Mouse (Mus musculus): ENCODE results near the gene Cox8b. TPM values are rescaled to one million over a fixed set of nuclear protein-coding genes. Genes with fewer than 3 reads are reported as not detected.

The Cox8b gene
- not detected in 2 replicates for total RNA-seq (2017)

- no peak for ATAC-seq (ENCODE audit: extremely low read depth, insufficient number of reproducible peaks, low FRiP score, poor library complexity, severe bottlenecking)
These were observed at the start of gene Cox8b for GRCm38 (mm10) chr7:140900220-140900619. Gene Cox8b, minus strand, starts transcription at chr7:140900446.

GRCm38 (mm10) chr7:140949255-140949654 lies 49.0 kb upstream of the Cox8b start:
- ATAC-seq (ENCODE audit: extremely low read depth, insufficient number of reproducible peaks, low FRiP score, poor library complexity, severe bottlenecking) = no peak

- ATAC-seq (ENCODE audit: extremely low read depth, insufficient number of reproducible peaks, low FRiP score, poor library complexity, severe bottlenecking) = no peak
These were observed 47.9 kb upstream of the Cox8b start for GRCm38 (mm10) chr7:140948161-140948560.

- ATAC-seq (ENCODE audit: extremely low read depth, insufficient number of reproducible peaks, low FRiP score, poor library complexity, severe bottlenecking) = peak; percentile 83
These were observed 46.7 kb upstream of the Cox8b start for GRCm38 (mm10) chr7:140946980-140947379.

- ATAC-seq (ENCODE audit: extremely low read depth, insufficient number of reproducible peaks, low FRiP score, poor library complexity, severe bottlenecking) = no peak
These were observed 46.1 kb upstream of the Cox8b start for GRCm38 (mm10) chr7:140946311-140946710.

GRCm38 (mm10) chr7:140945247-140945646 lies 45.0 kb upstream of the Cox8b start:
- no peak for ATAC-seq (ENCODE audit: extremely low read depth, insufficient number of reproducible peaks, low FRiP score, poor library complexity, severe bottlenecking)

- no peak for ATAC-seq (ENCODE audit: extremely low read depth, insufficient number of reproducible peaks, low FRiP score, poor library complexity, severe bottlenecking)
These were observed 44.0 kb upstream of the Cox8b start for GRCm38 (mm10) chr7:140944236-140944635.

- no peak for ATAC-seq (ENCODE audit: extremely low read depth, insufficient number of reproducible peaks, low FRiP score, poor library complexity, severe bottlenecking)
These were observed 43.1 kb upstream of the Cox8b start for GRCm38 (mm10) chr7:140943356-140943755.

- no peak for ATAC-seq (ENCODE audit: extremely low read depth, insufficient number of reproducible peaks, low FRiP score, poor library complexity, severe bottlenecking)
These were observed 42.6 kb upstream of the Cox8b start for GRCm38 (mm10) chr7:140942811-140943210.

GRCm38 (mm10) chr7:140942341-140942740 lies 42.1 kb upstream of the Cox8b start:
- no peak for ATAC-seq (ENCODE audit: extremely low read depth, insufficient number of reproducible peaks, low FRiP score, poor library complexity, severe bottlenecking)

GRCm38 (mm10) chr7:140941222-140942051 lies 41.2 kb upstream of the Cox8b start, which contains the start of gene Pgghg:
Gene Pgghg, plus strand, starts transcription at chr7:140941391.
- ATAC-seq (ENCODE audit: extremely low read depth, insufficient number of reproducible peaks, low FRiP score, poor library complexity, severe bottlenecking) = peak; percentile 82

GRCm38 (mm10) chr7:140939669-140940171 lies 39.5 kb upstream of the Cox8b start:
- no peak for ATAC-seq (ENCODE audit: extremely low read depth, insufficient number of reproducible peaks, low FRiP score, poor library complexity, severe bottlenecking)

GRCm38 (mm10) chr7:140938896-140939295 lies 38.6 kb upstream of the Cox8b start:
- ATAC-seq (ENCODE audit: extremely low read depth, insufficient number of reproducible peaks, low FRiP score, poor library complexity, severe bottlenecking) = no peak

- ATAC-seq (ENCODE audit: extremely low read depth, insufficient number of reproducible peaks, low FRiP score, poor library complexity, severe bottlenecking) = no peak
These were observed 38.2 kb upstream of the Cox8b start for GRCm38 (mm10) chr7:140938436-140938835.

- ATAC-seq (ENCODE audit: extremely low read depth, insufficient number of reproducible peaks, low FRiP score, poor library complexity, severe bottlenecking) = no peak
These were observed 26.9 kb upstream of the Cox8b start for GRCm38 (mm10) chr7:140927181-140927580.

GRCm38 (mm10) chr7:140923070-140923775 lies 23.0 kb upstream of the Cox8b start:
- no peak for ATAC-seq (ENCODE audit: extremely low read depth, insufficient number of reproducible peaks, low FRiP score, poor library complexity, severe bottlenecking)

- no peak for ATAC-seq (ENCODE audit: extremely low read depth, insufficient number of reproducible peaks, low FRiP score, poor library complexity, severe bottlenecking)
These were observed 22.3 kb upstream of the Cox8b start for GRCm38 (mm10) chr7:140922398-140923069.

GRCm38 (mm10) chr7:140921225-140921975 lies 21.2 kb upstream of the Cox8b start:
- ATAC-seq (ENCODE audit: extremely low read depth, insufficient number of reproducible peaks, low FRiP score, poor library complexity, severe bottlenecking) = no peak

Data from neutrophil, adult 5-6 weeks (primary cell).